Mouse (Mus musculus): ENCODE measurements around the gene D5Ertd579e.

The D5Ertd579e gene

GRCm38 (mm10) chr5:36716816-36717215, 21.0 kb upstream of the D5Ertd579e start:
- no peak for TF ChIP-seq NANOG (IDR thresholded peaks at IDR 0.05; ENCODE audit: borderline replicate concordance, low read length)
- no peak for TF ChIP-seq CTCF (conservative IDR thresholded peaks at IDR 0.05; ENCODE audit: low read length)
- no peak for TF ChIP-seq POU5F1 (IDR thresholded peaks at IDR 0.05; ENCODE audit: borderline replicate concordance, low read length)
- H3K4me1 ChIP-seq (replicated peaks; ENCODE audit: low read depth, low read length): peaks cover 16% of the 10 kb centered on the region
- H3K27me3 ChIP-seq (ENCODE audit: insufficient read depth, low read length): peaks cover 37% of the 10 kb centered on the region
- H3K9me3 ChIP-seq (ENCODE audit: low read length): no peaks in the 10 kb centered on the region
- no peaks in the 10 kb centered on the region for H3K36me3 ChIP-seq (ENCODE audit: insufficient read depth, low read length)
- H3K4me3 ChIP-seq (replicated peaks; ENCODE audit: low read length): no peak overlapping the region

- TF ChIP-seq CTCF (conservative IDR thresholded peaks at IDR 0.05; ENCODE audit: low read length): no peak
- TF ChIP-seq NANOG (IDR thresholded peaks at IDR 0.05; ENCODE audit: borderline replicate concordance, low read length): no peak
- no peak for TF ChIP-seq POU5F1 (IDR thresholded peaks at IDR 0.05; ENCODE audit: borderline replicate concordance, low read length)
- H3K36me3 ChIP-seq (ENCODE audit: insufficient read depth, low read length): no peaks in the 10 kb centered on the region
- no peaks in the 10 kb centered on the region for H3K9me3 ChIP-seq (ENCODE audit: low read length)
- peaks cover 17% of the 10 kb centered on the region for H3K4me1 ChIP-seq (replicated peaks; ENCODE audit: low read depth, low read length)
- H3K27me3 ChIP-seq (ENCODE audit: insufficient read depth, low read length): peaks cover 45% of the 10 kb centered on the region
- no peak overlapping the region for H3K4me3 ChIP-seq (replicated peaks; ENCODE audit: low read length)
Observed at GRCm38 (mm10) chr5:36714832-36715231, 19.0 kb upstream of the D5Ertd579e start.

- no peak overlapping the region for H3K4me3 ChIP-seq (replicated peaks; ENCODE audit: low read length)
- peaks cover 45% of the 10 kb centered on the region for H3K27me3 ChIP-seq (ENCODE audit: insufficient read depth, low read length)
- no peak for TF ChIP-seq CTCF (conservative IDR thresholded peaks at IDR 0.05; ENCODE audit: low read length)
- TF ChIP-seq POU5F1 (IDR thresholded peaks at IDR 0.05; ENCODE audit: borderline replicate concordance, low read length): no peak
- no peak for TF ChIP-seq NANOG (IDR thresholded peaks at IDR 0.05; ENCODE audit: borderline replicate concordance, low read length)
- no peaks in the 10 kb centered on the region for H3K36me3 ChIP-seq (ENCODE audit: insufficient read depth, low read length)
- peaks cover 17% of the 10 kb centered on the region for H3K4me1 ChIP-seq (replicated peaks; ENCODE audit: low read depth, low read length)
- no peaks in the 10 kb centered on the region for H3K9me3 ChIP-seq (ENCODE audit: low read length)
Observed at GRCm38 (mm10) chr5:36713693-36714092, 17.9 kb upstream of the D5Ertd579e start.

- Histone ChIP-seq H3K27me3 (ENCODE audit: insufficient read depth, low read length) (peaks cover 45% of the 10 kb centered on the region), H3K4me1 (replicated peaks; ENCODE audit: low read depth, low read length) (peaks cover 17% of the 10 kb centered on the region)
- TF ChIP-seq NANOG (IDR thresholded peaks at IDR 0.05; ENCODE audit: borderline replicate concordance, low read length): no peak
- no peak for TF ChIP-seq CTCF (conservative IDR thresholded peaks at IDR 0.05; ENCODE audit: low read length)
- no peak for TF ChIP-seq POU5F1 (IDR thresholded peaks at IDR 0.05; ENCODE audit: borderline replicate concordance, low read length)
Observed at GRCm38 (mm10) chr5:36712553-36713534, 17.0 kb upstream of the D5Ertd579e start.

GRCm38 (mm10) chr5:36711863-36712262, 16.0 kb upstream of the D5Ertd579e start:
- TF ChIP-seq NANOG (IDR thresholded peaks at IDR 0.05; ENCODE audit: borderline replicate concordance, low read length) (no peak), POU5F1 (IDR thresholded peaks at IDR 0.05; ENCODE audit: borderline replicate concordance, low read length) (no peak), CTCF (conservative IDR thresholded peaks at IDR 0.05; ENCODE audit: low read length) (no peak)
- no peaks in the 10 kb centered on the region for H3K36me3 ChIP-seq (ENCODE audit: insufficient read depth, low read length)
- peaks cover 46% of the 10 kb centered on the region for H3K27me3 ChIP-seq (ENCODE audit: insufficient read depth, low read length)
- H3K9me3 ChIP-seq (ENCODE audit: low read length): no peaks in the 10 kb centered on the region
- peaks cover 17% of the 10 kb centered on the region for H3K4me1 ChIP-seq (replicated peaks; ENCODE audit: low read depth, low read length)
- H3K4me3 ChIP-seq (replicated peaks; ENCODE audit: low read length): no peak overlapping the region

More at GRCm38 (mm10) chr5:36712553-36713534, 17.0 kb upstream of the D5Ertd579e start:
- Histone ChIP-seq H3K4me3 (replicated peaks; ENCODE audit: low read length) (peak overlapping the region; percentile 67), H3K36me3 (ENCODE audit: insufficient read depth, low read length) (no peaks in the 10 kb centered on the region), H3K9me3 (ENCODE audit: low read length) (no peaks in the 10 kb centered on the region)

GRCm38 (mm10) chr5:36705792-36706191, 10.0 kb upstream of the D5Ertd579e start:
- Histone ChIP-seq H3K9me3 (ENCODE audit: low read length) (no peaks in the 10 kb centered on the region), H3K27me3 (ENCODE audit: insufficient read depth, low read length) (peaks cover 41% of the 10 kb centered on the region), H3K4me3 (replicated peaks; ENCODE audit: low read length) (no peak overlapping the region), H3K4me1 (replicated peaks; ENCODE audit: low read depth, low read length) (no peaks in the 10 kb centered on the region), H3K36me3 (ENCODE audit: insufficient read depth, low read length) (no peaks in the 10 kb centered on the region)
- TF ChIP-seq POU5F1 (IDR thresholded peaks at IDR 0.05; ENCODE audit: borderline replicate concordance, low read length) (no peak), NANOG (IDR thresholded peaks at IDR 0.05; ENCODE audit: borderline replicate concordance, low read length) (no peak), CTCF (conservative IDR thresholded peaks at IDR 0.05; ENCODE audit: low read length) (no peak)

- H3K27me3 ChIP-seq (ENCODE audit: insufficient read depth, low read length): peaks cover 42% of the 10 kb centered on the region
- H3K4me1 ChIP-seq (replicated peaks; ENCODE audit: low read depth, low read length): no peaks in the 10 kb centered on the region
- no peak for TF ChIP-seq NANOG (IDR thresholded peaks at IDR 0.05; ENCODE audit: borderline replicate concordance, low read length)
- no peak for TF ChIP-seq CTCF (conservative IDR thresholded peaks at IDR 0.05; ENCODE audit: low read length)
- TF ChIP-seq POU5F1 (IDR thresholded peaks at IDR 0.05; ENCODE audit: borderline replicate concordance, low read length): no peak
- H3K36me3 ChIP-seq (ENCODE audit: insufficient read depth, low read length): no peaks in the 10 kb centered on the region
- no peaks in the 10 kb centered on the region for H3K9me3 ChIP-seq (ENCODE audit: low read length)
- H3K4me3 ChIP-seq (replicated peaks; ENCODE audit: low read length): no peak overlapping the region
Observed at GRCm38 (mm10) chr5:36705390-36705789, 9.6 kb upstream of the D5Ertd579e start.

- Histone ChIP-seq H3K9me3 (ENCODE audit: low read length) (no peaks in the 10 kb centered on the region), H3K4me3 (replicated peaks; ENCODE audit: low read length) (no peak overlapping the region), H3K36me3 (ENCODE audit: insufficient read depth, low read length) (no peaks in the 10 kb centered on the region), H3K27me3 (ENCODE audit: insufficient read depth, low read length) (peaks cover 44% of the 10 kb centered on the region), H3K4me1 (replicated peaks; ENCODE audit: low read depth, low read length) (no peaks in the 10 kb centered on the region)
- TF ChIP-seq POU5F1 (IDR thresholded peaks at IDR 0.05; ENCODE audit: borderline replicate concordance, low read length): no peak
- TF ChIP-seq CTCF (conservative IDR thresholded peaks at IDR 0.05; ENCODE audit: low read length): no peak
- TF ChIP-seq NANOG (IDR thresholded peaks at IDR 0.05; ENCODE audit: borderline replicate concordance, low read length): no peak
Observed at GRCm38 (mm10) chr5:36704684-36705083, 8.9 kb upstream of the D5Ertd579e start.

Data from E14TG2a.4 (cell line).